Mouse (Mus musculus) MEL (cell line): ENCODE measurements at regions not wholly inside any gene's neighbourhood (a gene's known extent, or its start where the extent isn't known, plus 50 kb on each side); places are given as distances from the start of the nearest gene placed in this dataset.

Experiments used
- CTCF ChIP-seq, 3 experiments: IDR thresholded peaks in 2 of 3; conservative IDR thresholded peaks in 1 of 3; 2 replicates each; pipeline ENCODE4 v1.5.1; 2011 to 2012; ENCODE audit warnings: low read length in 3 of 3, low read depth in 2 of 3, mild to moderate bottlenecking in 2 of 3, improper control_type of control experiment in 1 of 3, inconsistent platforms in 1 of 3, mixed read lengths in 1 of 3, moderate library complexity in 1 of 3; ENCODE audit not compliant: control insufficient read depth in 1 of 3, insufficient read depth in 1 of 3, poor library complexity in 1 of 3, severe bottlenecking in 1 of 3
- EP300 ChIP-seq, 2 experiments: IDR thresholded peaks; 2 replicates each; pipeline ENCODE4 v1.6.1; 2011; ENCODE audit warnings: improper control_type of control experiment in 2 of 2, low read length in 2 of 2, low read depth in 1 of 2, mild to moderate bottlenecking in 1 of 2
- ETS1 ChIP-seq: IDR thresholded peaks from 2 replicates; pipeline ENCODE4 v1.6.1; 2012; ENCODE audit warnings: low read depth, mild to moderate bottlenecking, inconsistent platforms, low read length, improper control_type of control experiment, moderate library complexity
- GABPA ChIP-seq: IDR thresholded peaks from 2 replicates; pipeline ENCODE4 v1.6.1; 2012; ENCODE audit warnings: low read depth, mild to moderate bottlenecking, inconsistent platforms, low read length, improper control_type of control experiment, moderate library complexity
- JUND ChIP-seq: IDR thresholded peaks from 2 replicates; pipeline ENCODE4 v1.6.1; 2011; ENCODE audit warnings: low read depth, mild to moderate bottlenecking, improper control_type of control experiment, low read length
- MAFK ChIP-seq: IDR thresholded peaks from 2 replicates; pipeline ENCODE4 v1.6.1; 2011; ENCODE audit warnings: low read depth, mild to moderate bottlenecking, low read length, improper control_type of control experiment, borderline replicate concordance
- MAX ChIP-seq: IDR thresholded peaks from 2 replicates; pipeline ENCODE4 v1.6.1; 2011; ENCODE audit warnings: low read length, improper control_type of control experiment
- MXI1 ChIP-seq: IDR thresholded peaks from 2 replicates; pipeline ENCODE4 v1.6.1; 2011; ENCODE audit warnings: mild to moderate bottlenecking, low read depth, low read length, improper control_type of control experiment
- POLR2A ChIP-seq, 2 experiments: IDR thresholded peaks; 2 replicates each; pipeline ENCODE4 v1.6.1; 2011 to 2012; ENCODE audit warnings: low read length in 2 of 2, mild to moderate bottlenecking in 2 of 2, control low read depth in 1 of 2, improper control_type of control experiment in 1 of 2, low read depth in 1 of 2, moderate library complexity in 1 of 2; ENCODE audit not compliant: control insufficient read depth in 1 of 2, insufficient read depth in 1 of 2, poor library complexity in 1 of 2
- TBP ChIP-seq: IDR thresholded peaks from 2 replicates; pipeline ENCODE4 v1.8.0; 2011; ENCODE audit warnings: low read depth, low read length, improper control_type of control experiment
- TCF12 ChIP-seq: IDR thresholded peaks from 2 replicates; pipeline ENCODE4 v1.6.1; 2014; ENCODE audit warnings: low read depth, mild to moderate bottlenecking, inconsistent platforms, low read length, improper control_type of control experiment, moderate library complexity
- UBTF ChIP-seq: IDR thresholded peaks from 2 replicates; pipeline ENCODE4 v1.6.1; 2012; ENCODE audit warnings: low read depth, mild to moderate bottlenecking, inconsistent platforms, low read length, improper control_type of control experiment, moderate library complexity, borderline replicate concordance; ENCODE audit not compliant: insufficient read depth
- USF1 ChIP-seq: IDR thresholded peaks from 2 replicates; pipeline ENCODE4 v1.6.1; 2014; ENCODE audit warnings: low read depth, mild to moderate bottlenecking, inconsistent platforms, low read length, improper control_type of control experiment, moderate library complexity
- ZKSCAN1 ChIP-seq: IDR thresholded peaks from 2 replicates; pipeline ENCODE4 v1.6.1; 2012; ENCODE audit warnings: low read depth, mild to moderate bottlenecking, inconsistent platforms, low read length, improper control_type of control experiment, moderate library complexity

DNA sequence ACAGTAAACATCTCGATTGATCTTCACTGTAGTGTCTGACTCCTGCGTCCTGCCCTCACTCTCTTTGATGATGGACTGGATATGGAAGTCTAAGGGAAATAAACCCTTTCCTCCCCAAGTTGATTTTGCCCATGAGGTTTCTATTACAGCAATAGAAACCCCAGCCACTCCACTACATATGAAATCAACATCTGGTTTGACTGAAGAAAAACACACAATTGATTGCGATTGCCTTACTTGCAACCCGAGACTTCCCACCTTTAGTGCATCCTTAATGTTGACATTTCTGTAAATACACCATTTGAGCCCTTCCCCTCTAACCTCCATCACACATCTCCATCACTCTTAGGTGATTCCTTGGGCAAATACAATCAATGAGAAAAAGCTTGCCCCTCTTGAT lies 255.6 kb upstream of the Tle4 start:
- TF ChIP-seq JUND (no peak), ZKSCAN1 (no peak), MAX (no peak), CTCF (IDR thresholded peaks at IDR 0.05 in 2 of 3, conservative IDR thresholded peaks at IDR 0.05 in 1 of 3; ENCODE audit: control insufficient read depth in 1 of 3, insufficient read depth in 1 of 3, low read depth in 2 of 3, low read length in 3 of 3, poor library complexity in 1 of 3, severe bottlenecking in 1 of 3) (no peak), POLR2A (IDR thresholded peaks at IDR 0.05; ENCODE audit: control insufficient read depth in 1 of 2, insufficient read depth in 1 of 2, low read depth in 1 of 2, low read length in 2 of 2, poor library complexity in 1 of 2) (no peak), USF1 (no peak), UBTF (no peak), EP300 (IDR thresholded peaks at IDR 0.05; ENCODE audit: low read depth in 1 of 2, low read length in 2 of 2) (no peak), MXI1 (no peak), GABPA (no peak), TCF12 (no peak), ETS1 (no peak), MAFK (no peak), TBP (no peak)
